Mouse (Mus musculus) thymus, adult 2 months (tissue): Measurements from ENCODE around the gene Itgb4.

Experiments used
- CTCF ChIP-seq: fragments of 200-500 bp; IDR thresholded peaks from 2 replicates; pipeline ENCODE4 v1.5.1; 2012; ENCODE audit warnings: mild to moderate bottlenecking, control low read depth, low read length, moderate library complexity, borderline replicate concordance; ENCODE audit not compliant: control insufficient read depth, poor library complexity, insufficient read depth; ENCODE audit errors: extremely low read depth
- POLR2A ChIP-seq: fragments of 200-500 bp; IDR thresholded peaks from 2 replicates; pipeline ENCODE4 v1.6.1; 2012; ENCODE audit warnings: mild to moderate bottlenecking, low read length, control low read depth, moderate library complexity; ENCODE audit not compliant: control insufficient read depth, poor library complexity, insufficient read depth; ENCODE audit errors: extremely low read depth

GRCm38 (mm10) chr11:115997662-115998061, 23.2 kb downstream of the Itgb4 start:
- no peak for TF ChIP-seq POLR2A
- no peak for TF ChIP-seq CTCF
